Mouse (Mus musculus) CH12.LX (cell line): ENCODE measurements at regions not wholly inside any gene's neighbourhood (a gene's known extent, or its start where the extent isn't known, plus 50 kb on each side); places are given as distances from the start of the nearest gene placed in this dataset.

Experiments
- DNase-seq: peaks from one replicate; pipeline ENCODE4 v3.0.0-alpha.2; 2013; ENCODE audit errors: extremely low read depth
- H3K27ac ChIP-seq: 2 replicates; pipeline ENCODE4 v1.5.1; 2012; ENCODE audit warnings: low read depth, mild to moderate bottlenecking, control low read depth, moderate library complexity; ENCODE audit not compliant: insufficient read depth
- H3K27me3 ChIP-seq: replicated peaks from 2 replicates; pipeline ENCODE3; 2012; ENCODE audit warnings: inconsistent platforms
- H3K36me3 ChIP-seq, 2 experiments: replicated peaks in 1 of 2; 2 replicates each; pipeline versions ENCODE3 to v1.6.1; 2012; ENCODE audit warnings: inconsistent platforms in 1 of 2, low read length in 1 of 2, mild to moderate bottlenecking in 1 of 2, mixed read lengths in 1 of 2, moderate library complexity in 1 of 2; ENCODE audit not compliant: control insufficient read depth in 1 of 2, insufficient read depth in 1 of 2
- H3K4me1 ChIP-seq, 2 experiments: 2 replicates each; pipeline ENCODE4 v1.6.1; 2012; ENCODE audit warnings: inconsistent platforms in 1 of 2, moderate library complexity in 1 of 2; ENCODE audit not compliant: insufficient read depth in 2 of 2, control insufficient read depth in 1 of 2
- H3K4me2 ChIP-seq: 2 replicates; pipeline ENCODE4 v1.6.1; 2012; ENCODE audit warnings: low read depth, mild to moderate bottlenecking, control low read depth; ENCODE audit not compliant: poor library complexity, insufficient read depth, severe bottlenecking
- H3K4me3 ChIP-seq, 3 experiments: fragments of 150-350 bp in 1 of 3; sonication (generic) in 1 of 3; replicated peaks in 1 of 3; 2 replicates each; pipeline versions ENCODE3 to v1.5.1; 2011 to 2012; ENCODE audit warnings: low read depth in 2 of 3, low read length in 2 of 3, mild to moderate bottlenecking in 2 of 3, moderate library complexity in 2 of 3, control low read depth in 1 of 3, improper control_type of control experiment in 1 of 3, inconsistent platforms in 1 of 3, mixed read lengths in 1 of 3; ENCODE audit not compliant: poor library complexity in 1 of 3
- H3K79me2 ChIP-seq: replicated peaks from 2 replicates; pipeline ENCODE4 v1.6.1; 2012; ENCODE audit warnings: mild to moderate bottlenecking, moderate library complexity; ENCODE audit not compliant: control insufficient read depth, poor library complexity, insufficient read depth, severe bottlenecking; ENCODE audit errors: extremely low read depth
- H3K9ac ChIP-seq: 2 replicates; pipeline ENCODE4 v1.6.1; 2012; ENCODE audit warnings: low read depth, mild to moderate bottlenecking, control low read depth, moderate library complexity; ENCODE audit not compliant: insufficient read depth
- H3K9me3 ChIP-seq: replicated peaks from 2 replicates; pipeline ENCODE3; 2012; ENCODE audit warnings: low read length, inconsistent platforms, mixed read lengths
- BHLHE40 ChIP-seq: IDR thresholded peaks from 2 replicates; pipeline ENCODE4 v1.6.1; 2011; ENCODE audit warnings: mild to moderate bottlenecking, low read depth, low read length, improper control_type of control experiment
- CHD1 ChIP-seq: IDR thresholded peaks from 2 replicates; pipeline ENCODE4 v1.6.1; 2012; ENCODE audit warnings: low read depth, low read length, improper control_type of control experiment, inconsistent platforms
- CTCF ChIP-seq, 2 experiments: IDR thresholded peaks in 1 of 2; conservative IDR thresholded peaks in 1 of 2; 2 replicates each; pipeline ENCODE4 v1.5.1; 2011 to 2012; ENCODE audit warnings: low read depth in 2 of 2, low read length in 2 of 2, improper control_type of control experiment in 1 of 2, inconsistent platforms in 1 of 2, mild to moderate bottlenecking in 1 of 2, moderate library complexity in 1 of 2
- ETS1 ChIP-seq: conservative IDR thresholded peaks from 2 replicates; pipeline ENCODE4 v1.6.1; 2012; ENCODE audit warnings: low read depth, mild to moderate bottlenecking, inconsistent platforms, low read length, improper control_type of control experiment, moderate library complexity
- IRF4 ChIP-seq: IDR thresholded peaks from 2 replicates; pipeline ENCODE4 v1.6.1; 2014; ENCODE audit warnings: low read depth, mild to moderate bottlenecking, inconsistent platforms, low read length, improper control_type of control experiment
- JUND ChIP-seq: conservative IDR thresholded peaks from 2 replicates; pipeline ENCODE4 v1.6.1; 2011; ENCODE audit warnings: low read depth, low read length, improper control_type of control experiment
- MEF2A ChIP-seq: IDR thresholded peaks from 2 replicates; pipeline ENCODE4 v1.6.1; 2014; ENCODE audit warnings: low read depth, mild to moderate bottlenecking, inconsistent platforms, low read length, improper control_type of control experiment, borderline replicate concordance
- MYC ChIP-seq: IDR thresholded peaks from 2 replicates; pipeline ENCODE4 v1.6.1; 2011; ENCODE audit warnings: low read depth, mild to moderate bottlenecking, improper control_type of control experiment, low read length
- NELFE ChIP-seq: IDR thresholded peaks from 2 replicates; pipeline ENCODE4 v1.6.1; 2011; ENCODE audit warnings: low read depth, low read length, improper control_type of control experiment
- NRF1 ChIP-seq: IDR thresholded peaks from 2 replicates; pipeline ENCODE4 v1.6.1; 2014; ENCODE audit warnings: low read depth, mild to moderate bottlenecking, inconsistent platforms, low read length, improper control_type of control experiment, moderate library complexity
- PAX5 ChIP-seq: IDR thresholded peaks from 2 replicates; pipeline ENCODE4 v1.6.1; 2012; ENCODE audit warnings: low read length, inconsistent platforms, mixed read lengths
- POLR2A ChIP-seq: IDR thresholded peaks from 2 replicates; pipeline ENCODE4 v1.6.1; 2011; ENCODE audit warnings: low read depth, mild to moderate bottlenecking, improper control_type of control experiment, low read length
- POLR2AphosphoS2 ChIP-seq: IDR thresholded peaks from 2 replicates; pipeline ENCODE4 v1.6.1; 2011; ENCODE audit warnings: low read depth, low read length, improper control_type of control experiment
- UBTF ChIP-seq: IDR thresholded peaks from 2 replicates; pipeline ENCODE4 v1.6.1; 2012; ENCODE audit warnings: low read depth, mild to moderate bottlenecking, inconsistent platforms, low read length, improper control_type of control experiment, moderate library complexity
- USF2 ChIP-seq: conservative IDR thresholded peaks from 2 replicates; pipeline ENCODE4 v1.6.1; 2011; ENCODE audit warnings: low read depth, low read length, improper control_type of control experiment
- ZC3H11A ChIP-seq: IDR thresholded peaks from 2 replicates; pipeline ENCODE4 v1.6.1; 2012; ENCODE audit warnings: low read depth, mild to moderate bottlenecking, inconsistent platforms, low read length, improper control_type of control experiment
- dilution Hi-C: fragments of 300-500 bp; cut with MboI; formaldehyde crosslinking; loops from 2 replicates; pipeline ENCODE4 v1.14.3; 2020; ENCODE audit warnings: low sequenced_read_pairs; ENCODE audit not compliant: extremely low pct_unique_long_range_greater_than_20kb, extremely low pct_ligation_motif_present
- in situ Hi-C: fragments of 300-500 bp; cut with MboI; formaldehyde crosslinking; loops from 3 replicates; pipeline ENCODE4 v1.14.3; 2019; ENCODE audit warnings: low sequenced_read_pairs, low pct_ligation_motif_present, low pct_unique_long_range_greater_than_20kb, mixed read lengths

- dilution Hi-C loops (no loop called here), in situ Hi-C loops (no loop called here)
Observed at GRCm38 (mm10) chr10:19126922-19127321, 111.5 kb upstream of the Tnfaip3 start.

GRCm38 (mm10) chr10:19126438-19126837 lies 111.0 kb upstream of the Tnfaip3 start:
- no peaks in the 10 kb centered on the region for H3K36me3 ChIP-seq
- TF ChIP-seq USF2 (no peak), POLR2AphosphoS2 (no peak), NELFE (no peak), BHLHE40 (no peak), MEF2A (no peak), IRF4 (no peak), NRF1 (no peak)
- no peak overlapping the region for H3K4me2 ChIP-seq
- H3K9me3 ChIP-seq: no peaks in the 10 kb centered on the region
- no peaks in the 10 kb centered on the region; the same call in 1 of the 2 replicates for H3K79me2 ChIP-seq
- H3K4me1 ChIP-seq: peaks cover 0 to 23% of the 10 kb centered on the region in 2 experiments
- in situ Hi-C loops (no loop called here), dilution Hi-C loops (no loop called here)
- no peak overlapping the region for H3K27ac ChIP-seq
- H3K27me3 ChIP-seq: no peaks in the 10 kb centered on the region
- H3K9ac ChIP-seq: no peak overlapping the region
- no peak for DNase-seq
- no peak overlapping the region for H3K4me3 ChIP-seq

More at GRCm38 (mm10) chr10:19126922-19127321, 111.5 kb upstream of the Tnfaip3 start:
- Histone ChIP-seq H3K9me3 (no peaks in the 10 kb centered on the region), H3K4me3 (no peak overlapping the region), H3K4me1 (peaks cover 0 to 23% of the 10 kb centered on the region in 2 experiments), H3K4me2 (no peak overlapping the region), H3K27ac (no peak overlapping the region), H3K9ac (no peak overlapping the region), H3K36me3 (no peaks in the 10 kb centered on the region), H3K79me2 (no peaks in the 10 kb centered on the region; the same call in 1 of the 2 replicates), H3K27me3 (no peaks in the 10 kb centered on the region)
- no peak for DNase-seq
- no peak for TF ChIP-seq ETS1
- no peak for TF ChIP-seq UBTF
- TF ChIP-seq CTCF (conservative IDR thresholded peaks at IDR 0.05 in 1 of 2, IDR thresholded peaks at IDR 0.05 in 1 of 2; ENCODE audit: low read depth in 2 of 2, low read length in 2 of 2): no peak
- no peak for TF ChIP-seq POLR2AphosphoS2
- no peak for TF ChIP-seq ZC3H11A
- no peak for TF ChIP-seq CHD1
- TF ChIP-seq POLR2A: no peak
- TF ChIP-seq JUND: no peak
- TF ChIP-seq PAX5: no peak
- no peak for TF ChIP-seq NRF1
- TF ChIP-seq MYC: no peak
